In the genomic region with DNA sequence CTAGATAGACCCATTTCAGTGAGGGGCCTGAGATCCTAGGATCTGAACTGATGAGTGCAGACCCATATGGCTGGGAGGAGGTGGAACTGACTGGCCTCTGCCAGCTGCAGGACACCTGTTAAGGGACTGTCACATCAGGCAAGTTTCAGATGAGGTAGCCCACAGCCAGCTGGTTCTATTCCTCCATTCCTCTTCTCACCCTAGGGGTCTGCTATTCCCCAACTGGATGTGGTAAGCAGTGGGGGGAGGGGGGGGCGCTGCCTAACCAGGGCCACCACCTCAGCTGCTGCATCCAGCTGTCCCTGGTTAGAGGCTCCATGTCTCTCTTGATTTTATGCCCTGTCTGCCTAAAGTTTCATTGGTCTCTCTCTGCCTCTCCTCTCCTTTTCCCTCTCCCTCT, we compare ENCODE assay signal across 12 mouse cellular contexts.
"Had no signal": no experiment of that assay in that cellular context is flagged by ENCODE, and none has a peak within 500 bp of the region (broad histone marks: within the 10 kb centered on the region; RNA-seq: fewer than 3 reads in every experiment).

No protein-coding gene starts in this region.

- H3K4me2 ChIP-seq: liver, embryonic 13.5 days; midbrain, embryonic 12.5 days had no signal

- ATAC-seq: liver, postnatal 0 days; midbrain, embryonic 16.5 days had no signal

- H3K4me1 ChIP-seq: midbrain, embryonic 12.5 days had no signal

- H3K9me3 ChIP-seq: liver, embryonic 13.5 days; megakaryocyte, embryonic 14.5 days; midbrain, embryonic 12.5 days had no signal

- DNase-seq: kidney, adult 11 months; kidney, postnatal 14 days; layer of hippocampus, adult 9-11 months; layer of hippocampus, postnatal 36 days; liver; liver, embryonic 13.5 days; liver, postnatal 0 days; thymus, postnatal 36 days had no signal

- H3K9ac ChIP-seq: liver, embryonic 13.5 days; liver, postnatal 0 days; midbrain, embryonic 12.5 days had no signal

- H3K36me3 ChIP-seq: liver, embryonic 13.5 days; midbrain, embryonic 12.5 days had no signal

- H3K27ac ChIP-seq: liver, embryonic 13.5 days; macrophage; midbrain, embryonic 12.5 days had no signal

- H3K4me3 ChIP-seq: liver, embryonic 13.5 days; megakaryocyte, embryonic 14.5 days; midbrain, embryonic 12.5 days had no signal

- H3K27me3 ChIP-seq: liver, embryonic 13.5 days; midbrain, embryonic 12.5 days had no signal
